Mouse (Mus musculus) spleen, adult 2 months (tissue): ENCODE results near the gene Mafk. TPM values are rescaled to one million over a fixed set of nuclear protein-coding genes. Genes with fewer than 3 reads are reported as not detected.
A peak's percentile ranks its signal among the peaks of the same experiment; 100 is the strongest.

Experiments used
- DNase-seq, 2 experiments: peaks; one replicate each; pipeline versions ENCODE4 v3.0.0 to v3.0.0-alpha.2; 2012 to 2021; ENCODE audit warnings: low spot score in 2 of 2, low read depth in 1 of 2
- H3K27ac ChIP-seq: fragments of 200-500 bp; 2 replicates; pipeline ENCODE4 v1.5.1; 2012; ENCODE audit warnings: low read length, inconsistent platforms; ENCODE audit not compliant: insufficient read depth
- H3K27me3 ChIP-seq: fragments of 200-500 bp; 2 replicates; pipeline ENCODE4 v1.6.1; 2012; ENCODE audit warnings: mild to moderate bottlenecking, moderate library complexity, low read length, inconsistent platforms; ENCODE audit not compliant: control insufficient read depth, insufficient read depth
- H3K36me3 ChIP-seq: fragments of 200-500 bp; 2 replicates; pipeline ENCODE4 v1.6.1; 2012; ENCODE audit warnings: mild to moderate bottlenecking, low read length, inconsistent platforms; ENCODE audit not compliant: control insufficient read depth, insufficient read depth
- H3K4me1 ChIP-seq: fragments of 200-500 bp; 2 replicates; pipeline ENCODE4 v1.6.1; 2011; ENCODE audit warnings: inconsistent platforms; ENCODE audit not compliant: control insufficient read depth, insufficient read depth, insufficient read length
- H3K4me3 ChIP-seq: fragments of 200-500 bp; 2 replicates; pipeline ENCODE4 v1.5.1; 2011; ENCODE audit warnings: mild to moderate bottlenecking, inconsistent platforms; ENCODE audit not compliant: insufficient read depth, insufficient read length; ENCODE audit errors: extremely low read depth
- CTCF ChIP-seq: fragments of 200-500 bp; IDR thresholded peaks from 2 replicates; pipeline ENCODE4 v1.5.1; 2011; ENCODE audit warnings: mild to moderate bottlenecking, inconsistent platforms; ENCODE audit not compliant: insufficient read depth, insufficient read length, insufficient replicate concordance; ENCODE audit errors: extremely low read depth
- POLR2A ChIP-seq: fragments of 200-500 bp; IDR thresholded peaks from 2 replicates; pipeline ENCODE4 v1.6.1; 2011; ENCODE audit warnings: low read depth, low read length, inconsistent platforms
- WGBS: fragments of 180-500 bp; shearing (Covaris S2); methylation state at CpG from one replicate; pipeline ENCODE4 v1.1.7; 2018; 5-methylcytosine and 5-hydroxymethylcytosine counted together
- polyA plus RNA-seq: library from polyadenylated mRNA; depleted of rRNA; stranded (reverse); fragments of >200 nt; gene quantifications from 2 replicates; pipeline ENCODE4 v1.2.3, GENCODE M21; 2012

Gene Mafk
- polyA plus RNA-seq, 1 experiment = 26.8 TPM

- Histone ChIP-seq H3K4me1 (no peaks in the 10 kb centered on the region), H3K4me3 (no peak overlapping the region), H3K27me3 (no peaks in the 10 kb centered on the region), H3K36me3 (peaks cover 52% of the 10 kb centered on the region), H3K27ac (no peak overlapping the region)
- TF ChIP-seq POLR2A (no peak), CTCF (no peak)
- DNase-seq = no peak
- WGBS = 90% methylated on average over 2 of the region's 2 CpGs
These were observed 34.7 kb upstream of the Mafk start for GRCm38 (mm10) chr5:139756586-139756985.

- Histone ChIP-seq H3K4me1 (no peaks in the 10 kb centered on the region), H3K36me3 (peaks cover 64% of the 10 kb centered on the region), H3K4me3 (no peak overlapping the region), H3K27me3 (no peaks in the 10 kb centered on the region), H3K27ac (no peak overlapping the region)
- DNase-seq = no peak
- 94% methylated on average over 16 of the region's 16 CpGs for WGBS
- TF ChIP-seq POLR2A (no peak), CTCF (no peak)
These were observed 33.2 kb upstream of the Mafk start for GRCm38 (mm10) chr5:139758096-139758495.

GRCm38 (mm10) chr5:139764296-139764695, 27.0 kb upstream of the Mafk start:
- TF ChIP-seq POLR2A = no peak
- TF ChIP-seq CTCF = peak; percentile 60; the same call in 1 of the 2 replicates
- Histone ChIP-seq H3K36me3 (peaks cover 76% of the 10 kb centered on the region), H3K27ac (no peak overlapping the region), H3K27me3 (no peaks in the 10 kb centered on the region), H3K4me3 (no peak overlapping the region), H3K4me1 (no peaks in the 10 kb centered on the region)
- WGBS = 87% methylated on average over 11 of the region's 11 CpGs
- DNase-seq = no peak

GRCm38 (mm10) chr5:139768216-139768615, 23.1 kb upstream of the Mafk start:
- Histone ChIP-seq H3K4me1 (no peaks in the 10 kb centered on the region), H3K4me3 (no peak overlapping the region), H3K27me3 (no peaks in the 10 kb centered on the region), H3K27ac (no peak overlapping the region), H3K36me3 (peaks cover 71% of the 10 kb centered on the region)
- 96% methylated on average over 8 of the region's 8 CpGs for WGBS
- TF ChIP-seq CTCF (no peak), POLR2A (no peak)
- no peak for DNase-seq

GRCm38 (mm10) chr5:139775216-139775926, 15.9 kb upstream of the Mafk start, which contains the start of gene Ints1:
Gene Ints1 (minus strand): TSS chr5:139775674.
- peaks cover 23% of the 10 kb centered on the region for H3K36me3 ChIP-seq
- peak within 1 kb of the TSS; percentile 82 for H3K4me3 ChIP-seq
- TF ChIP-seq POLR2A (peak; percentile 24; the same call in 1 of the 2 replicates), CTCF (peak; percentile 99)
- H3K27ac ChIP-seq = no peak within 1 kb of the TSS
- H3K27me3 ChIP-seq = no peaks in the 10 kb centered on the region
- peak; percentile 87 to 95 for DNase-seq
- peaks cover 3% of the 10 kb centered on the region; the same call in 1 of the 2 replicates for H3K4me1 ChIP-seq
- WGBS = under 1% methylated on average over 55 of the region's 55 CpGs

- Histone ChIP-seq H3K27ac (no peak overlapping the region), H3K4me1 (peaks cover 3% of the 10 kb centered on the region; the same call in 1 of the 2 replicates)
- WGBS = 17% methylated on average over 5 of the region's 5 CpGs
These were observed 14.3 kb upstream of the Mafk start for GRCm38 (mm10) chr5:139776966-139777365.

GRCm38 (mm10) chr5:139781406-139781805, 9.9 kb upstream of the Mafk start:
- Histone ChIP-seq H3K27me3 (no peaks in the 10 kb centered on the region), H3K4me1 (no peaks in the 10 kb centered on the region), H3K27ac (no peak overlapping the region), H3K36me3 (no peaks in the 10 kb centered on the region), H3K4me3 (no peak overlapping the region)
- peak in 1 of 2 experiments; percentile 46 for DNase-seq
- TF ChIP-seq CTCF (no peak), POLR2A (no peak)
- WGBS = 59% methylated on average over 8 of the region's 8 CpGs

More at GRCm38 (mm10) chr5:139776966-139777365, 14.3 kb upstream of the Mafk start:
- H3K36me3 ChIP-seq = peaks cover 7% of the 10 kb centered on the region
- DNase-seq = no peak
- H3K27me3 ChIP-seq = no peaks in the 10 kb centered on the region
- TF ChIP-seq POLR2A = no peak
- TF ChIP-seq CTCF = no peak
- no peak overlapping the region for H3K4me3 ChIP-seq
